Mouse (Mus musculus) sigmoid colon, adult 10 weeks (tissue): ENCODE data around the gene Gm11985. TPM values are rescaled to one million over a fixed set of nuclear protein-coding genes. Genes with fewer than 3 reads are reported as not detected.

Source experiments
- polyA plus RNA-seq: library from polyadenylated mRNA; stranded (reverse); fragments of 350-450 nt; fragmentation: Illumina TruSeq; extraction: RNeasy Lipid Tissue Mini Kit (QIAGEN cat#74804); gene quantifications from one replicate; pipeline ENCODE4 v1.2.3, GENCODE M21; 2014; ENCODE audit warnings: low read depth, low replicate concordance

Gene Gm11985
- polyA plus RNA-seq = not detected

DNA sequence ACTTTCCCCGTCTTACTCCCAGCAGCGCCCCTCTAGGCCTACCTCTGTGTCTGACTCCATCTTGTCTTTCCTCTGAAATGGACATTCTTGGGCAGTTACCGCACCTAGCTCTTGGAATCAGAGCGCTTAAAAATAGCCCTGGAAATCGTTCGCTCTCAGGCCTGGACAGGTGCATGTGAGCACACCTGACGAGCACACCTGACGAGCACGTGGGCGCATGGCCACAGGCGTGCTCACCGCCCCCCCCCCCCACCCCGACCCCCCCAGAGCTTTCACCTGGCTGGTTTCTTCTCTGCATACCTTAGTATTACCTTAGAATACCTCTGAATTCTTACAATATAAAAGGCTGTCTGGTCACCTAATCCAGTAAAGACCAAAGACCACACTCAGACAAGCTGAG is at the start of gene Gm11985:
TSS of gene Gm11985 (minus strand) at position 101 of the 400 bp plus-strand sequence.

DNA sequence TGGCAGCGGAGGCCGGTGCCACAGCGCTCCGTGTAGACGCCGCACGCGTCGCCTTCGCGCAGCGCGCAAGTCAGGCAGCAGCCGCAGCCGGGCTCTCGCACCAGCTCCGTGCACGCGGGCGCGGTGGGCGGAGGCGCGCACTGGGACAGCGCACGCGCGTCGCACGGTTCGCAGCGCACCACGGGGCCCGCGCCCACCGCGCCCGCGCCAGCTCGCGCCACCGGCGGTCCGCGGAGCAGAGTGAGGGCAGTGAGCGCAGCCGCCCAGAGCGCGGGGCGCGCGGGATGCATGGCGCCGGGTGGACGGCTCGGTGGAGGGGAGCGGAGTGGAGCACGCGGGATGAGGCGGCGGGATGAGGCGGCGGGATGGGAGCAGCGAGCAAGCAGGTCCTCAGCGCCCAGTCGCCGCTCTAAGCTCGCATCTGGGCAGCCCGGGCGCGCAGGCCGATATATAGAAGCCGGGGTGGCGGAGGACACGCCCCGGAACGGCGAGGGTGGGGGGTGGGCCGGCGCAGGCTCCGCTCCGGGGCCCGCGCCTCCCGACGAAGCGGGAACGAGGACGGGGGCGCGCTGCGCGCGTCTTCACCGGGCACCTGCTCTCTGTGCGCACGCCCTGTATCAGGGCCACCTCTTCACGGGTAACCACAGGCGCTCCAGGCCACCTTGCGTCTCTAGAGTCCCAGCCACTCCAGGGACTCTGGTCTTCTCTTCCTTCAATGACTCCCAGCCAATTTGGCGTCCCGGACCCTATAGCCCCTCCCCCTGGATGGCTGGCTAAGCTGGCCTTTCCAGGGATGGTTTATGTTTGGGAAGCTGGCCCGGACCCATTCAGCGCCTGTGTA is 25.4 kb upstream of the Gm11985 start, which contains the start of gene Igfbp3:
TSS of gene Igfbp3 (minus strand) at position 423 of the 841 bp plus-strand sequence.

DNA sequence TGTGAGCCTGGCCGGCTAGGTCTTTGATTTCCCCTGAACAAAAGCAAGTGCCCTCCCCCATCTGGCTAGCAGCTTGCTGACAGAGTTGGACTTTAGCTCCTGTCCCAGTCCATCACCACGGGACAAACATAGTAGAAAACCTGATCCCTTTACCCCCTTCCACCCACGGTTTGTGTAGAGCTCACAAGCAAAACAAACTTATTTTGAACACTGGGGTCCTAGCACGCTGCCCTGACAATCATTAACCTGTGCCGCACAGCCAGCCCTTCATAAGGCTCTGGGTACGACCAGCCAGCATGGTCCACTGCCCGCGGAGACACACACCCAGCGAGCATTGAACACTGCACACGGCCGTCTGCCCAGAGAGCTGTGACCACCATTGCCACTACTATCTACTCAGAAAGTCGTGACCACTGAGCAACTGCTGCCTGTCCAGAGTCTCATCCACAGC is 9.1 kb upstream of the Gm11985 start, which contains the start of gene Igfbp1:
TSS of gene Igfbp1 (plus strand) at position 292 of the 451 bp plus-strand sequence.

Other genes starting within 250 kb of the Gm11985 start
- gene Adcy1, start 125.1 kb downstream of the Gm11985 start, polyA plus RNA-seq = 0.57 TPM
- gene Igfbp1, start 9.2 kb upstream of the Gm11985 start, polyA plus RNA-seq = not detected
- 52.8 TPM for gene Igfbp3, start 25.4 kb upstream of the Gm11985 start, polyA plus RNA-seq